Mouse (Mus musculus) limb, embryonic 13.5 days (tissue): ENCODE results near the gene Tmem38b. TPM values are rescaled to one million over a fixed set of nuclear protein-coding genes. Genes with fewer than 3 reads are reported as not detected.
A peak's percentile ranks its signal among the peaks of the same experiment; 100 is the strongest.

Experiments
- ATAC-seq: fragments of 200-750 bp; cut with Nextera tagmentation; 2 replicates; pipeline ENCODE4 v1.8.0; 2017; ENCODE audit warnings: low read depth, moderate number of reproducible peaks, moderate TSS enrichment; ENCODE audit not compliant: low FRiP score
- H3K27ac ChIP-seq: fragments of 300-500 bp; sonication (generic); 2 replicates; pipeline ENCODE4 v1.5.1; 2015; ENCODE audit warnings: inconsistent platforms, mild to moderate bottlenecking, moderate library complexity
- H3K27me3 ChIP-seq: fragments of 300-500 bp; sonication (generic); 2 replicates; pipeline ENCODE4 v1.6.1; 2015; ENCODE audit warnings: mild to moderate bottlenecking, inconsistent platforms
- H3K36me3 ChIP-seq: fragments of 300-500 bp; sonication (generic); 2 replicates; pipeline ENCODE4 v1.6.1; 2015; ENCODE audit warnings: inconsistent platforms, mild to moderate bottlenecking, moderate library complexity
- H3K4me1 ChIP-seq: fragments of 300-500 bp; sonication (generic); 2 replicates; pipeline ENCODE4 v1.6.1; 2015; ENCODE audit warnings: inconsistent platforms
- H3K4me2 ChIP-seq: fragments of 300-500 bp; sonication (generic); replicated peaks from 2 replicates; pipeline ENCODE4 v1.6.1; 2015; ENCODE audit warnings: inconsistent platforms, mild to moderate bottlenecking, moderate library complexity
- H3K4me3 ChIP-seq: fragments of 300-500 bp; sonication (generic); 2 replicates; pipeline ENCODE4 v1.5.1; 2015; ENCODE audit warnings: moderate library complexity, mild to moderate bottlenecking, inconsistent platforms
- H3K9ac ChIP-seq: fragments of 300-500 bp; sonication (generic); 2 replicates; pipeline ENCODE4 v1.6.1; 2015; ENCODE audit warnings: mild to moderate bottlenecking, inconsistent platforms
- H3K9me3 ChIP-seq: fragments of 300-500 bp; sonication (generic); 2 replicates; pipeline ENCODE4 v1.6.1; 2016; ENCODE audit warnings: inconsistent platforms
- WGBS: fragments of 180-500 bp; shearing (Covaris S2); methylation state at CpG from one replicate; pipeline ENCODE4 v1.1.7; 2015; 5-methylcytosine and 5-hydroxymethylcytosine counted together
- polyA plus RNA-seq: library from polyadenylated mRNA; unstranded; fragments of >200 nt; fragmentation: Nextera tagmentation; extraction: Ambion mirVana; gene quantifications from 2 replicates; pipeline ENCODE4 v1.2.1, GENCODE M21; 2015

The Tmem38b gene
- polyA plus RNA-seq, 1 experiment from 2014 or later = 10.5 TPM

DNA sequence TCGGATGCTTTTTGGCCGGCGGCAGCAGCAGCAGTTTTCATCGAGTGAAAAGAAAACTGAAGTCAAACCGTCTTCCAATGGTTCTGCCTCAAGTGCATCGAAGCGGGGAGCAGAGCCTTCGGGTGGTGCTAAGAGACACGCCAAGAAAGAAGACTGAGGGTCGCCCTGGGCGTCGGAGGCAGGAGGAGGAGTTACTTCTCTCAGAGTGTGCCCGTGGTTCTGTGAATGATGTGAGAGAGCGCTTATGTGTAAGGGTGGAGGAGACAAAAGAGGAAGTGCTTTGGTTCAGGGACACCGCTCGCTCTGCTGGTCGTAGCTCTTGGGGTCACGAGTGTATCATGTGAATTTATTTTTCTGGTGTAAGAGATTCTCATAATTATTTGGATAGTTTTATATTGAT lies 34.1 kb downstream of the Tmem38b start:
- H3K9me3 ChIP-seq = no peaks in the 10 kb centered on the region
- H3K27me3 ChIP-seq = no peaks in the 10 kb centered on the region
- no peaks in the 10 kb centered on the region for H3K4me1 ChIP-seq
- 64% methylated on average over 18 of the region's 18 CpGs for WGBS
- H3K27ac ChIP-seq = no peak overlapping the region
- no peaks in the 10 kb centered on the region; the same call in 1 of the 2 replicates for H3K36me3 ChIP-seq
- no peak overlapping the region for H3K9ac ChIP-seq
- H3K4me3 ChIP-seq = no peak overlapping the region
- ATAC-seq = no peak
- H3K4me2 ChIP-seq = no peak overlapping the region

DNA sequence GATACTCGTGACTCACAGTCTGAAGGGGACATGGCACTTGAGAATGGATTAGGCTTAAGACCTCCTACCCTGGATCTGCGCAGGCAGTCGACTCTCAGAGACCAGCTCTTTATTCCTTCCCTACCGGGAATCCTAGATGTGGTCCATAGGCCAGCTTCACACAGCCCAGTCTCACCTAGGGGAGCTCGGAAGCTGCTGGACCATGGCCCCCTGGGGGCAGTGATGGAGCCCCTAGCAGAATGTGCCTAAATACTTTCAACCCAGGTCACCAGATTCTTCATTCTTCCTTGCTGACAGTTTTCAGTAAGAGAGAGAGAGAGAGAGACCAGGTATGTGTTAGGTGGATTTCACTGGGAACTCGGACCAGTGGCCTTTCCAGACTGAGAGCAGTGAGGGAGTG lies 36.3 kb downstream of the Tmem38b start:
- Histone ChIP-seq H3K9ac (no peak overlapping the region), H3K4me3 (no peak overlapping the region), H3K27ac (no peak overlapping the region), H3K27me3 (no peaks in the 10 kb centered on the region), H3K4me2 (no peak overlapping the region), H3K4me1 (no peaks in the 10 kb centered on the region), H3K36me3 (no peaks in the 10 kb centered on the region; the same call in 1 of the 2 replicates), H3K9me3 (no peaks in the 10 kb centered on the region)
- no peak for ATAC-seq
- 82% methylated on average over 6 of the region's 6 CpGs for WGBS

DNA sequence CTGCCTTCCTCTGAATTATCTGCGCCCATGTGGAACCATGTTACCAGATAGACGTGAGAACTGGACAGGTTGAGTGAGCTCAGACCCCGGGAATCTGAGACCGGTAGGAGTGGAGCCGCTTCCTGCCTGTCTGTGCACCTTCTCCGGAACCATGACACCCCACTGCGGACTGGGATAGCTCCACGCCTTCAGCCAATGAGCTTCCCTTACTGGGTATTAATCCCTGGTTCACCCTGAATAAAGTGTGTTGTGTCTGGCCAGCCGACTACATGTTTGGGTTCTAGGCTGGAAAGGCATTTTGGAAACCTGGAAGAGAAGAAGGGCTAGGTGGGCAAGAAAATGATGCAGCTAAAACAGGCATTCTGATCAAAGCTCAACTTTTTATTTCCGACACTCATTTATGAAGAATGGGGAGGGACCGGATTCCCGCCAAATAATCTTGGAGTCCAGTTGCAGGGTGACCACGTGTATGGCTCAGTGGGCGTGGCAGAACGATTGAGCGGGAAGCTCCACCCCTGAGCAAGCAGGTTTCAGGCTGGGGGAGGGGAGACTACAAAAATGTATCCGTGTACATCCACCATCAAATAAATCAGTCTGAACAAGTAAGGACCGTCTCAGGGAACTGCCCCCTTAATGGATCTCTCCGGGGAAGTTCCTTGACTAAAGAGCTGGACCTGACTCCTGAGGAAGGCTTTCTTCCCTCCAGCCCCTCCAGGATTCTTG lies 38.4 kb downstream of the Tmem38b start:
- Histone ChIP-seq H3K27me3 (no peaks in the 10 kb centered on the region), H3K36me3 (no peaks in the 10 kb centered on the region; the same call in 1 of the 2 replicates), H3K4me2 (no peak overlapping the region), H3K27ac (no peak overlapping the region), H3K9me3 (no peaks in the 10 kb centered on the region), H3K4me3 (no peak overlapping the region), H3K9ac (no peak overlapping the region), H3K4me1 (no peaks in the 10 kb centered on the region)
- 88% methylated on average over 19 of the region's 19 CpGs for WGBS
- no peak for ATAC-seq

- Histone ChIP-seq H3K27me3 (no peaks in the 10 kb centered on the region), H3K9me3 (peaks cover 4% of the 10 kb centered on the region), H3K9ac (no peak overlapping the region), H3K27ac (no peak overlapping the region), H3K4me3 (no peak overlapping the region), H3K4me2 (no peak overlapping the region), H3K4me1 (no peaks in the 10 kb centered on the region), H3K36me3 (no peaks in the 10 kb centered on the region)
- no peak for ATAC-seq
Measured at GRCm38 (mm10) chr4:53866459-53866858, 40.6 kb downstream of the Tmem38b start.

DNA sequence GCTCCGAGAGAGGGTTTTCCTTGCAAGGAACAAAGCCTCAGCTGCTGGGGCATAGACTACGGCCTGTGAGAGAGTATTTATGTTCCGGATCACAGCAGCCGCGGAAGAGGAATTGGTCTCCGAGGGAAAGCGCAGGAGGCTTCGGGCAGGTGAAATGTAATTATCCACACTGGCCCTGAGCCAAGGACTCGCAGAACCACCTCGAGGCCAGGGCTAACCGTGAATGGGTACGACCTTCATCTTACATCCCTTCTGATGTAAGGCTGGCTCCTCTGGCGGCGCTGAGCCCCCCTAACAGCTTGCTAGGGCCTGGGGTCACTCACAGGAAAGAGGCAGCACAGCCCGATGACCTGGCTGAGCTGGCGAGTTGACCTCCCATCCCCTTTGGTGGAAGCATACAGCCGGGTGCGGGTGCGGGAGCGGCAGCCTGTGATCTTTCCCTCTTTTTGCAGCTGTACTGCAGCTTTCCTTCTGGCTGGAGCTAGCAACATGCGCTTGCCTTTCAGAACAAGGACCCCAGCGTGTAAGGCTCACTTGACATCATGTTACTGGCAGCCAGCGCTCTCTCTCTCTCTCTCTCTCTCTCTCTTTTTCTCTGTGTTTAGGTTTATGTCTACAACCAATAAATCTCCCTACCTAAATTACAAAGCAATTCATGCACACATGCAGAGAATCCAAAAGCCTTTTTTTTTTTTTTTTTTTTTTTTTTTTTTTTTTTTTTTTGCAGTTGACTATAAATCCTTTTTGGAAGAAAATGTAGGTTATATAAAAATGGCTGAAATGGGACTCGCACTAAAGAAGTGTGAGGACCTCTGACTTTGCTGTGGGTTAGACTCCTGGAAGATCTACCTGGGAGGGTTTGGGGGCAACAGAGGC lies 52.9 kb downstream of the Tmem38b start:
- Histone ChIP-seq H3K27ac (no peak overlapping the region), H3K36me3 (no peaks in the 10 kb centered on the region), H3K9ac (peak overlapping the region; percentile 59), H3K27me3 (peaks cover 4% of the 10 kb centered on the region; the same call in 1 of the 2 replicates), H3K9me3 (no peaks in the 10 kb centered on the region), H3K4me3 (peak overlapping the region; percentile 33), H3K4me2 (peak overlapping the region; percentile 65), H3K4me1 (peaks cover 29% of the 10 kb centered on the region)
- ATAC-seq = peak; percentile 65; the same call in 1 of the 2 replicates
- WGBS = 17% methylated on average over 24 of the region's 24 CpGs

GRCm38 (mm10) chr4:53882921-53883682 lies 57.3 kb downstream of the Tmem38b start:
- Histone ChIP-seq H3K4me2 (no peak overlapping the region), H3K9me3 (no peaks in the 10 kb centered on the region), H3K9ac (no peak overlapping the region), H3K27me3 (peaks cover 12% of the 10 kb centered on the region; the same call in 1 of the 2 replicates), H3K4me1 (peaks cover 41% of the 10 kb centered on the region), H3K4me3 (no peak overlapping the region), H3K36me3 (no peaks in the 10 kb centered on the region), H3K27ac (no peak overlapping the region)
- WGBS = 60% methylated on average over 17 of the region's 17 CpGs
- no peak for ATAC-seq

GRCm38 (mm10) chr4:53884351-53885245 lies 58.8 kb downstream of the Tmem38b start:
- Histone ChIP-seq H3K9me3 (no peaks in the 10 kb centered on the region), H3K4me2 (no peak overlapping the region), H3K27ac (no peak overlapping the region), H3K4me1 (peaks cover 28% of the 10 kb centered on the region), H3K4me3 (no peak overlapping the region), H3K9ac (no peak overlapping the region), H3K27me3 (peaks cover 12% of the 10 kb centered on the region; the same call in 1 of the 2 replicates), H3K36me3 (no peaks in the 10 kb centered on the region)
- 59% methylated on average over 14 of the region's 14 CpGs for WGBS
- no peak for ATAC-seq

GRCm38 (mm10) chr4:53886342-53887088 lies 60.7 kb downstream of the Tmem38b start:
- Histone ChIP-seq H3K9ac (peak overlapping the region; percentile 53; the same call in 1 of the 2 replicates), H3K4me2 (peak overlapping the region; percentile 62), H3K4me1 (peaks cover 24% of the 10 kb centered on the region), H3K4me3 (peak overlapping the region; percentile 27), H3K36me3 (no peaks in the 10 kb centered on the region), H3K27me3 (peaks cover 12% of the 10 kb centered on the region; the same call in 1 of the 2 replicates), H3K9me3 (no peaks in the 10 kb centered on the region), H3K27ac (no peak overlapping the region)
- WGBS = 25% methylated on average over 22 of the region's 22 CpGs
- no peak for ATAC-seq

- 31% methylated on average over 1 of the region's 1 CpGs for WGBS
- peaks cover 21% of the 10 kb centered on the region for H3K4me1 ChIP-seq
- H3K9ac ChIP-seq = no peak overlapping the region
- H3K4me2 ChIP-seq = no peak overlapping the region
- H3K27ac ChIP-seq = no peak overlapping the region
- H3K36me3 ChIP-seq = no peaks in the 10 kb centered on the region
- H3K4me3 ChIP-seq = no peak overlapping the region
- no peak for ATAC-seq
- no peaks in the 10 kb centered on the region for H3K27me3 ChIP-seq
- H3K9me3 ChIP-seq = no peaks in the 10 kb centered on the region
Measured at GRCm38 (mm10) chr4:53895335-53895734, 69.5 kb downstream of the Tmem38b start.

DNA sequence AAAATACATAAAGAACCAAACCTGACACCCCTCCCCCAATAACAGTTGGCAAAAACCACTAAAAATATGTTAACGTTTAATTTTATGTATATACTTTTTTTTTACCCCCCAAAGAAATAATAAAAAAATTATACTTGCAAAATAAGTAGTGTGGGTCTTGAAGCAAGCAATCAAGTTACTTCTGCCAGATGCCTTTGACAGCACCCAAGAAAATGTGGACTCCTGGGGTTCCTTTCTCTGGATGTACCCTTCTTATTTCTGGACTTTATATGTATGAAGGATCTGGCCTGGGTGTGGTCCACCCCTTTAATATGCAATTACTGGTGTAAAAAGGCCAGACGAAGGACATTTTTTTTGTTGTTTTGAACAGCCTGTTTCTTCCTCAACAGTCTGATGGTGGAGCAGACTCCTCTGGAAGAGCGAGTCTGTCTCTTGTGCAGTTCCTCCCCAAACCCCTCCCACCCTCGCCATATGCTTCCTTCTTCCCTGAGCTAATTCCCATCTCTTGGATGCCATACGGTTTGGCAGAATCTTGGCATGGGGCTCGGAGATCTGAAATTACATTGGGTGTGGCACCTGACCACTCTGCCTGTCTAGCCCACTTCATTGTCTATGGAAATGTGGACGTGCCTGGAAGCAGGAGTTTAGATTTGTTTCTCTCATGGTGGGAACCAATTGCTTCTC lies 70.4 kb downstream of the Tmem38b start:
- Histone ChIP-seq H3K27me3 (no peaks in the 10 kb centered on the region), H3K36me3 (no peaks in the 10 kb centered on the region), H3K4me1 (peaks cover 21% of the 10 kb centered on the region), H3K4me3 (no peak overlapping the region), H3K4me2 (no peak overlapping the region), H3K9me3 (no peaks in the 10 kb centered on the region), H3K9ac (no peak overlapping the region), H3K27ac (no peak overlapping the region)
- WGBS = 79% methylated on average over 7 of the region's 7 CpGs
- ATAC-seq = no peak
